Mouse (Mus musculus): ENCODE measurements around the gene Rab7b.

Gene Rab7b

GRCm38 (mm10) chr1:131688475-131688874 is at the start of gene Rab7b:
TSS of gene Rab7b (plus strand) at chr1:131688695.
- DNase-seq (ENCODE audit: low spot score) = no peak

- no peak for DNase-seq (ENCODE audit: low spot score)
These were observed 48.4 kb upstream of the Rab7b start for GRCm38 (mm10) chr1:131640062-131640461.

GRCm38 (mm10) chr1:131641565-131641964 is 46.9 kb upstream of the Rab7b start:
- DNase-seq (ENCODE audit: low spot score) = no peak

GRCm38 (mm10) chr1:131642251-131642650 is 46.2 kb upstream of the Rab7b start:
- DNase-seq (ENCODE audit: low spot score) = no peak

GRCm38 (mm10) chr1:131652670-131653443 is 35.6 kb upstream of the Rab7b start:
- DNase-seq (ENCODE audit: low spot score) = no peak

GRCm38 (mm10) chr1:131655601-131656000 is 32.9 kb upstream of the Rab7b start:
- no peak for DNase-seq (ENCODE audit: low spot score)

GRCm38 (mm10) chr1:131657945-131658354 is 30.5 kb upstream of the Rab7b start:
- peak; percentile 88 for DNase-seq (ENCODE audit: low spot score)

GRCm38 (mm10) chr1:131659512-131660085 is 28.9 kb upstream of the Rab7b start:
- DNase-seq (ENCODE audit: low spot score) = no peak

- no peak for DNase-seq (ENCODE audit: low spot score)
These were observed 28.2 kb upstream of the Rab7b start for GRCm38 (mm10) chr1:131660266-131660665.

- no peak for DNase-seq (ENCODE audit: low spot score)
These were observed 27.6 kb upstream of the Rab7b start for GRCm38 (mm10) chr1:131660716-131661472.

- DNase-seq (ENCODE audit: low spot score) = no peak
These were observed 26.7 kb upstream of the Rab7b start for GRCm38 (mm10) chr1:131661749-131662148.

- DNase-seq (ENCODE audit: low spot score) = no peak
These were observed 25.1 kb upstream of the Rab7b start for GRCm38 (mm10) chr1:131663286-131663995.

GRCm38 (mm10) chr1:131664136-131664535 is 24.4 kb upstream of the Rab7b start:
- no peak for DNase-seq (ENCODE audit: low spot score)

GRCm38 (mm10) chr1:131665886-131666285 is 22.6 kb upstream of the Rab7b start:
- DNase-seq (ENCODE audit: low spot score) = no peak

- DNase-seq (ENCODE audit: low spot score) = no peak
These were observed 17.4 kb upstream of the Rab7b start for GRCm38 (mm10) chr1:131671113-131671512.

GRCm38 (mm10) chr1:131672361-131672760 is 16.1 kb upstream of the Rab7b start:
- no peak for DNase-seq (ENCODE audit: low spot score)

GRCm38 (mm10) chr1:131679644-131680043 is 8.9 kb upstream of the Rab7b start:
- DNase-seq (ENCODE audit: low spot score) = no peak

GRCm38 (mm10) chr1:131687739-131688138 is 756 bp upstream of the Rab7b start:
- no peak for DNase-seq (ENCODE audit: low spot score)

GRCm38 (mm10) chr1:131689016-131689415 is 521 bp downstream of the Rab7b start:
- no peak for DNase-seq (ENCODE audit: low spot score)

GRCm38 (mm10) chr1:131689899-131690298 is 1.4 kb downstream of the Rab7b start:
- no peak for DNase-seq (ENCODE audit: low spot score)

- no peak for DNase-seq (ENCODE audit: low spot score)
These were observed 1.9 kb downstream of the Rab7b start for GRCm38 (mm10) chr1:131690435-131690834.

GRCm38 (mm10) chr1:131691356-131691755 is 2.9 kb downstream of the Rab7b start:
- DNase-seq (ENCODE audit: low spot score) = no peak
